Mouse (Mus musculus) hindbrain, embryonic 11.5 days (tissue): Measurements from ENCODE around the gene Wdr90. TPM values are rescaled to one million over a fixed set of nuclear protein-coding genes. Genes with fewer than 3 reads are reported as not detected.

Experiments
- ATAC-seq: fragments of 200-750 bp; cut with Nextera tagmentation; 2 replicates; pipeline ENCODE4 v1.8.0; 2017; ENCODE audit warnings: mild to moderate bottlenecking, moderate TSS enrichment, moderate library complexity; ENCODE audit not compliant: low FRiP score
- DNase-seq: peaks from one replicate; pipeline ENCODE4 v3.0.0-alpha.2; 2015; ENCODE audit warnings: low spot score
- H3K27ac ChIP-seq: fragments of 300-500 bp; sonication (generic); 2 replicates; pipeline ENCODE4 v1.5.1; 2014; ENCODE audit warnings: mild to moderate bottlenecking, low read depth, low read length
- H3K27me3 ChIP-seq: fragments of 300-500 bp; sonication (generic); 2 replicates; pipeline ENCODE4 v1.6.1; 2014; ENCODE audit warnings: mild to moderate bottlenecking, low read length, moderate library complexity, mixed read lengths; ENCODE audit not compliant: control insufficient read depth, insufficient read depth
- H3K36me3 ChIP-seq: fragments of 300-500 bp; sonication (generic); 2 replicates; pipeline ENCODE4 v1.6.1; 2014; ENCODE audit warnings: mild to moderate bottlenecking, low read length, moderate library complexity, mixed read lengths; ENCODE audit not compliant: control insufficient read depth, insufficient read depth
- H3K4me1 ChIP-seq: fragments of 300-500 bp; sonication (generic); replicated peaks from 2 replicates; pipeline ENCODE4 v1.6.1; 2014; ENCODE audit warnings: low read length, mixed read lengths; ENCODE audit not compliant: control insufficient read depth, insufficient read depth
- H3K4me2 ChIP-seq: fragments of 300-500 bp; sonication (generic); replicated peaks from 2 replicates; pipeline ENCODE4 v1.6.1; 2014; ENCODE audit warnings: mild to moderate bottlenecking, low read depth, low read length
- H3K4me3 ChIP-seq: fragments of 300-500 bp; sonication (generic); 2 replicates; pipeline ENCODE4 v1.5.1; 2014; ENCODE audit warnings: low read depth, low read length
- H3K9ac ChIP-seq: fragments of 300-500 bp; sonication (generic); 2 replicates; pipeline ENCODE4 v1.6.1; 2014; ENCODE audit warnings: low read depth, low read length
- H3K9me3 ChIP-seq: fragments of 300-500 bp; sonication (generic); 2 replicates; pipeline ENCODE4 v1.6.1; 2016; ENCODE audit warnings: low read length; ENCODE audit not compliant: control insufficient read depth
- WGBS: fragments of 180-500 bp; shearing (Covaris S2); extraction: QIAGEN DNeasy Blood & Tissue Kit; methylation state at CpG from one replicate; pipeline ENCODE4 v1.1.7; 2014; 5-methylcytosine and 5-hydroxymethylcytosine counted together
- polyA plus RNA-seq: library from polyadenylated mRNA; unstranded; fragments of >200 nt; fragmentation: Nextera tagmentation; extraction: Ambion mirVana; gene quantifications from 2 replicates; pipeline ENCODE4 v1.2.1, GENCODE M21; 2014

Gene Wdr90
- polyA plus RNA-seq, 1 experiment from 2014 or later = 13.4 TPM

DNA sequence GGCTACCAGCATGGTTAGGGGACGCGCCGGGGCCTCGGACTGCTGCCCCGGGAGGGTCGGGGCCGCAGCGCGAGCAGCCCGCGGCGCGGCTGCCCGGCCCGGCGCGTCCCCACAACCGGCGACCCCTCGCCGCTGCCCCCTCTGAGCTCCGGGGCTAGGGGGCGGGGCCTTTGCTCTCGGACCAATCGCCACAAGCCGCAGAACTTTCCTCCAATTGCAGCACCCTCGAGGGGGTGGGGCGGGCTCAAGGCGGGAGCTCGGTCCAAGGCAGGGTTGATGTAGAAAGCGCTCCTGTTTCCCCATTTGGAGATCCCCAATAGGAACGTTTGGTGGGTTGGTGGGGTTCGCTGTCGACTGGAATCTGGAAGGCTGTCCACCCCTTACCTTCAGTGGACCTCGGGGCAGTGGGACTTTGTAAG is 64.3 kb downstream of the Wdr90 start, which contains the start of gene Metrn:
TSS of gene Metrn (minus strand) at position 186 of the 419 bp plus-strand sequence.
- peaks cover 18% of the 10 kb centered on the region for H3K4me1 ChIP-seq
- H3K4me3 ChIP-seq = peak within 1 kb of the TSS; percentile 80
- ATAC-seq (peak; percentile 67), DNase-seq (peak; percentile 93)
- WGBS = under 1% methylated on average over 23 of the region's 35 CpGs
- no peaks in the 10 kb centered on the region for H3K27me3 ChIP-seq
- H3K27ac ChIP-seq = peak within 1 kb of the TSS; percentile 94
- H3K36me3 ChIP-seq = no peaks in the 10 kb centered on the region
- H3K9me3 ChIP-seq = no peaks in the 10 kb centered on the region
- peak within 1 kb of the TSS; percentile 82 for H3K9ac ChIP-seq
- H3K4me2 ChIP-seq = peak within 1 kb of the TSS; percentile 95

DNA sequence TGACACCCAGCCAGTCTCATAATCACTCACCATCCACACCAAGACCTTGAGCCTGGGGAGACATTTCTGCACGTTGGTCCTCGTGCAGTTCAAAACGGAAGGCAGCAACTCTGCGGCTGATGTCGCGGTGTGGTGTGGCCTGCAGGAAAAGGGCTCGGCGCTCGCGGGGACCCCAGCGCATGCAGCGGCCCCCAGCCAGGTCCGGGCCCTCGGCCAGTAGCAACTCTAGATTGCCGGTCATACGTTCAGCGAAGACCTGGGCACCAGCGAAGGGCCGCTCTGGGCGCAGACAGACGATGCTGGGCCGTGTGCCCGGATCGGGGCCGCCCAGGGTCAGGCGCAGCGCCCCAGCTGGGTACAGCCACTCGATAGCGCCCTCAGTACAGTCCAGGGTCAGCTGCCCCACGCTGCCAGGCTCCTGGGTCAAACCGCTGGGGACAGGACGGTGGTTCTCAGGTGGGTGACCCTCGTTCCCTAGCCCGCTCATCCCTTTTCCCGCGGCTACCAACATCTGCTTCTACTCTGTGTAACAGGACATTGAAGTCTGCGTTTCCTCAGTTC is 65.0 kb downstream of the Wdr90 start:
- WGBS = 0% methylated on average over 37 of the region's 37 CpGs
- H3K36me3 ChIP-seq = no peaks in the 10 kb centered on the region
- H3K4me2 ChIP-seq = peak overlapping the region; percentile 95
- peak overlapping the region; percentile 94 for H3K27ac ChIP-seq
- peak overlapping the region; percentile 80 for H3K4me3 ChIP-seq
- H3K4me1 ChIP-seq = peaks cover 21% of the 10 kb centered on the region
- H3K9ac ChIP-seq = peak overlapping the region; percentile 82
- DNase-seq (peak; percentile 56), ATAC-seq (no peak)
- no peaks in the 10 kb centered on the region for H3K27me3 ChIP-seq
- no peaks in the 10 kb centered on the region for H3K9me3 ChIP-seq

DNA sequence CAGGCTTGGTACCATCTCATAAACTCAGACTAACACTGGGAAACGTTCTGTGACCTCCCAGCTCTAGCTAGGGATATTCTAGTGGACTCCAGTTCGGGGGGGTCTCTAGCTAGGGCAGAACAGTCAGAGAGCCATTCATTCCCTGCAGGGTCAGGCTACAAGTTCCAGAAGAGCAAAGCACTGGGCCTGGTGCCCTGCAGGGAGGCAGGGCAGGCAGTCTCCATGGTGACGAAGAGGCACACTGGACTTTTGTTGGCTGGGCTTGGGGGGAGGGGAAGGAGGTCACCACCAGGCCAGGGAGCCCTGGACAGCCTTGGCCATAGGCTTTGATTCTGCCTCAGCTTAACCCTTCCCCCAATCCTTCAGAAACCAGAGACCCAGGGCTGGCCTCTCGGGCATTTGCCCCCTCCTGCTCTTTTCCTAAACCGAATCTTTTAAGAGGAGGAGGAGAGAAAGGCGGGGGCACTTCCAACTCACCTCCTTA is 65.7 kb downstream of the Wdr90 start, which contains the start of gene AC134908.4:
TSS of gene AC134908.4 (minus strand) at position 51 of the 484 bp plus-strand sequence.
- Histone ChIP-seq H3K36me3 (no peaks in the 10 kb centered on the region), H3K9ac (peak within 1 kb of the TSS; percentile 82), H3K4me1 (peaks cover 23% of the 10 kb centered on the region), H3K27me3 (no peaks in the 10 kb centered on the region), H3K9me3 (no peaks in the 10 kb centered on the region), H3K4me3 (peak within 1 kb of the TSS; percentile 80), H3K4me2 (peak within 1 kb of the TSS; percentile 95), H3K27ac (peak within 1 kb of the TSS; percentile 94)
- DNase-seq = peak; percentile 78
- WGBS = 2% methylated on average over 6 of the region's 6 CpGs
- ATAC-seq = peak; percentile 48; the same call in 1 of the 2 replicates

DNA sequence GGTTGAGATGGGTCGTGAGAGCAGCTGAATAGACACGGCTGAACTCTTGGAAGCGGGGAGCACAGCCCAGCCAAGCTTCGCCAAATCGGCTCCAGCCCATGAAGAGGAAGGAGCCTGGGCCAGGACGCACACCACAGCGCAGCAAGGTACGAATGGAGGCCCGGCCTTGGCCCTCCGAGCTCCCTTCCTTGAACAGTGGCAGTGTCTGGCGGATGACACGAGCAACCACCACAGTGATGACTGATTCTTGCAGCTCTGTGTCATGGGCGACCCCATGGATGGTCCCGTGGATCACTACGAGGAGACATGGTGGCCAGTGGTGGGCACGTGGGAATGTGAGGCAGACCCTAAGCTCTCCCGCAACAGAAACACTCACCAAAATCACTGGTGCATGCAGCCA is 66.3 kb downstream of the Wdr90 start:
- H3K27me3 ChIP-seq = no peaks in the 10 kb centered on the region
- peak overlapping the region; percentile 95 for H3K4me2 ChIP-seq
- no peaks in the 10 kb centered on the region for H3K9me3 ChIP-seq
- H3K9ac ChIP-seq = peak overlapping the region; percentile 82
- DNase-seq (no peak), ATAC-seq (no peak)
- 48% methylated on average over 17 of the region's 17 CpGs for WGBS
- peak overlapping the region; percentile 94 for H3K27ac ChIP-seq
- peak overlapping the region; percentile 80 for H3K4me3 ChIP-seq
- H3K4me1 ChIP-seq = peaks cover 23% of the 10 kb centered on the region
- H3K36me3 ChIP-seq = no peaks in the 10 kb centered on the region

Other genes with a start within 250 kb of the Wdr90 start
- gene Gng13, start 144.3 kb downstream of the Wdr90 start, polyA plus RNA-seq = 1.8 and 2.5 TPM in 2 replicates
- 11.9 and 14.4 TPM in 2 replicates for gene Chtf18, start 134.1 kb downstream of the Wdr90 start, polyA plus RNA-seq
- gene Rpusd1, start 133.8 kb downstream of the Wdr90 start, polyA plus RNA-seq = 17.2 and 18.0 TPM in 2 replicates
- gene Mslnl, start 125.5 kb downstream of the Wdr90 start, polyA plus RNA-seq = not detected in 2 replicates
- gene Msln, start 107.1 kb downstream of the Wdr90 start, polyA plus RNA-seq = 0.25 TPM in 1 of 2 replicates, not detected in the other
- 19.9 and 23.2 TPM in 2 replicates for gene Narfl, start 87.7 kb downstream of the Wdr90 start, polyA plus RNA-seq
- gene Haghl, start 75.8 kb downstream of the Wdr90 start, polyA plus RNA-seq = 63.6 and 70.3 TPM in 2 replicates
- gene Ccdc78, start 74.9 kb downstream of the Wdr90 start, polyA plus RNA-seq = 0.42 TPM in 1 of 2 replicates, not detected in the other
- 64.8 and 70.9 TPM in 2 replicates for gene Fam173a, start 68.6 kb downstream of the Wdr90 start, polyA plus RNA-seq
- 0.56 TPM in 1 of 2 replicates, not detected in the other for gene AC134908.4, start 65.8 kb downstream of the Wdr90 start, polyA plus RNA-seq
- 16.9 and 24.1 TPM in 2 replicates for gene Metrn, start 64.4 kb downstream of the Wdr90 start, polyA plus RNA-seq
- 12.2 and 15.0 TPM in 2 replicates for gene Fbxl16, start 52.4 kb downstream of the Wdr90 start, polyA plus RNA-seq
- gene Wdr24, start 37.9 kb downstream of the Wdr90 start, polyA plus RNA-seq = 22.0 and 23.5 TPM in 2 replicates
- gene Jmjd8, start 32.6 kb downstream of the Wdr90 start, polyA plus RNA-seq = 46.3 and 54.0 TPM in 2 replicates
- 290 and 306 TPM in 2 replicates for gene Stub1, start 28.1 kb downstream of the Wdr90 start, polyA plus RNA-seq
- 3.1 TPM in 2 replicates for gene Rhbdl1, start 24.2 kb downstream of the Wdr90 start, polyA plus RNA-seq
- 1.3 and 1.7 TPM in 2 replicates for gene Gm20683, start 19.7 kb downstream of the Wdr90 start, polyA plus RNA-seq
- 7.9 and 9.3 TPM in 2 replicates for gene Rhot2, start 16.6 kb downstream of the Wdr90 start, polyA plus RNA-seq
- 7.0 and 8.3 TPM in 2 replicates for gene Mcrip2, start 7.3 kb upstream of the Wdr90 start, polyA plus RNA-seq
- 53.2 and 56.6 TPM in 2 replicates for gene Mettl26, start 13.6 kb upstream of the Wdr90 start, polyA plus RNA-seq
- 0.71 and 1.3 TPM in 2 replicates for gene Wfikkn1, start 19.4 kb upstream of the Wdr90 start, polyA plus RNA-seq
- gene Rab40c, start 58.2 kb upstream of the Wdr90 start, polyA plus RNA-seq = 19.1 and 19.5 TPM in 2 replicates
- gene Pigq, start 83.4 kb upstream of the Wdr90 start, polyA plus RNA-seq = 45.4 and 47.4 TPM in 2 replicates
- 0.15 and 0.27 TPM in 2 replicates for gene Nhlrc4, start 83.5 kb upstream of the Wdr90 start, polyA plus RNA-seq
- 0.18 and 0.19 TPM in 2 replicates for gene A930017K11Rik, start 91.1 kb upstream of the Wdr90 start, polyA plus RNA-seq
- 19.5 and 20.3 TPM in 2 replicates for gene Capn15, start 124.3 kb upstream of the Wdr90 start, polyA plus RNA-seq
- 19.6 and 20.4 TPM in 2 replicates for gene Rab11fip3, start 208.1 kb upstream of the Wdr90 start, polyA plus RNA-seq
- gene Decr2, start 228.8 kb upstream of the Wdr90 start, polyA plus RNA-seq = 20.4 and 24.7 TPM in 2 replicates
- gene Nme4, start 234.1 kb upstream of the Wdr90 start, polyA plus RNA-seq = 60.3 and 62.6 TPM in 2 replicates